Mouse (Mus musculus): ENCODE measurements around the gene Pdpk1.
"Not testable (repeated sequence)": the region's sequence is repeated elsewhere in the genome, so short reads cannot be mapped to it uniquely, and the experiment has no call there.

The Pdpk1 gene

GRCm38 (mm10) chr17:24126801-24127200 lies 23.9 kb downstream of the Pdpk1 start:
- in situ Hi-C loops (cut with MboI, MseI): no loop called here

- in situ Hi-C loops (cut with MboI, MseI): loop anchor here (25.0 kb wide), 1 partner anchor 932 kb away; the partner anchor contains the start of gene Zfp40
These were observed 31.3 kb downstream of the Pdpk1 start for GRCm38 (mm10) chr17:24119446-24119845.

GRCm38 (mm10) chr17:24113031-24113430 lies 37.7 kb downstream of the Pdpk1 start:
- in situ Hi-C loops (cut with MboI, MseI): loop anchor here (25.0 kb wide), 1 partner anchor 926 kb away; the partner anchor contains the start of gene Zfp40

- in situ Hi-C loops (cut with MboI, MseI): loop anchor here (25.0 kb wide), 1 partner anchor 924 kb away; the partner anchor contains the start of gene Zfp40
These were observed 39.5 kb downstream of the Pdpk1 start for GRCm38 (mm10) chr17:24111256-24111655.

GRCm38 (mm10) chr17:24108896-24109295 lies 41.8 kb downstream of the Pdpk1 start:
- in situ Hi-C loops (cut with MboI, MseI): loop anchor here (25.0 kb wide), 1 partner anchor 922 kb away; the partner anchor contains the start of gene Zfp40

GRCm38 (mm10) chr17:24105111-24105510 lies 45.6 kb downstream of the Pdpk1 start:
- in situ Hi-C loops (cut with MboI, MseI): loop anchor here (25.0 kb wide), 1 partner anchor 918 kb away; the partner anchor contains the start of gene Zfp40

- in situ Hi-C loops (cut with MboI, MseI): no loop called here
These were observed 52.4 kb downstream of the Pdpk1 start for GRCm38 (mm10) chr17:24098354-24098753.

- in situ Hi-C loops (cut with MboI, MseI): no loop called here
These were observed 60.1 kb downstream of the Pdpk1 start for GRCm38 (mm10) chr17:24090575-24090974.

- in situ Hi-C loops (cut with MboI, MseI): not testable (repeated sequence)
These were observed 64.3 kb downstream of the Pdpk1 start for GRCm38 (mm10) chr17:24086399-24086798.

- in situ Hi-C loops (cut with MboI, MseI): no loop called here
These were observed 66.1 kb downstream of the Pdpk1 start for GRCm38 (mm10) chr17:24084593-24084992.

- in situ Hi-C loops (cut with MboI, MseI): no loop called here
These were observed 73.6 kb downstream of the Pdpk1 start for GRCm38 (mm10) chr17:24077101-24077500.

GRCm38 (mm10) chr17:24072919-24073696 lies 77.6 kb downstream of the Pdpk1 start, which contains the start of gene Kctd5:
Kctd5 (minus strand) TSS chr17:24073485.
- in situ Hi-C loops (cut with MboI, MseI): no loop called here

- in situ Hi-C loops (cut with MboI, MseI): no loop called here
These were observed 81.2 kb downstream of the Pdpk1 start for GRCm38 (mm10) chr17:24069531-24069930.

- in situ Hi-C loops (cut with MboI, MseI): no loop called here
These were observed 82.5 kb downstream of the Pdpk1 start for GRCm38 (mm10) chr17:24068271-24068670.

GRCm38 (mm10) chr17:24062459-24063155 lies 88.1 kb downstream of the Pdpk1 start:
- in situ Hi-C loops (cut with MboI, MseI): no loop called here

- in situ Hi-C loops (cut with MboI, MseI): no loop called here
These were observed 92.9 kb downstream of the Pdpk1 start for GRCm38 (mm10) chr17:24057730-24058245.

GRCm38 (mm10) chr17:24056636-24057625 lies 93.8 kb downstream of the Pdpk1 start:
- in situ Hi-C loops (cut with MboI, MseI): no loop called here

- in situ Hi-C loops (cut with MboI, MseI): no loop called here
These were observed 101.7 kb downstream of the Pdpk1 start for GRCm38 (mm10) chr17:24049008-24049407.

GRCm38 (mm10) chr17:24048053-24048452 lies 102.7 kb downstream of the Pdpk1 start:
- in situ Hi-C loops (cut with MboI, MseI): no loop called here

- in situ Hi-C loops (cut with MboI, MseI): no loop called here
These were observed 104.7 kb downstream of the Pdpk1 start for GRCm38 (mm10) chr17:24046026-24046425.

- in situ Hi-C loops (cut with MboI, MseI): no loop called here
These were observed 105.1 kb downstream of the Pdpk1 start for GRCm38 (mm10) chr17:24045608-24046007.
